Mouse (Mus musculus): Measurements from ENCODE around the gene H2-Q1. TPM values are rescaled to one million over a fixed set of nuclear protein-coding genes. Genes with fewer than 3 reads are reported as not detected.
"Not testable (repeated sequence)": the region's sequence is repeated elsewhere in the genome, so short reads cannot be mapped to it uniquely, and the experiment has no call there.

The H2-Q1 gene
- polyA plus RNA-seq (2016; fragmentation: Nextera tagmentation; extraction: Ambion mirVana), result 0.80 and 1.2 TPM in 2 replicates

GRCm38 (mm10) chr17:35320327-35321081, at the start of gene H2-Q1:
Gene H2-Q1, plus strand, starts transcription at chr17:35320405.
- WGBS, result under 1% methylated on average over 55 of the region's 55 CpGs
- Histone ChIP-seq H3K27me3 (ENCODE audit: insufficient read depth, poor library complexity, severe bottlenecking) (peaks cover 61% of the 10 kb centered on the region), H3K4me3 (peak within 1 kb of the TSS; percentile 59), H3K27ac (peak within 1 kb of the TSS; percentile 30; the same call in 1 of the 2 replicates), H3K4me1 (peaks cover 11% of the 10 kb centered on the region), H3K9me3 (no peaks in the 10 kb centered on the region), H3K36me3 (no peaks in the 10 kb centered on the region)
- DNase-seq (ENCODE audit: low spot score), result no peak

- Histone ChIP-seq H3K27ac (no peak overlapping the region), H3K4me3 (no peak overlapping the region), H3K4me1 (no peaks in the 10 kb centered on the region), H3K27me3 (ENCODE audit: insufficient read depth, poor library complexity, severe bottlenecking) (peaks cover 23% of the 10 kb centered on the region), H3K36me3 (no peaks in the 10 kb centered on the region), H3K9me3 (no peaks in the 10 kb centered on the region)
- WGBS, result 56% methylated on average over 3 of the region's 3 CpGs
- no peak for DNase-seq (ENCODE audit: low spot score)
These were observed 48.0 kb upstream of the H2-Q1 start for GRCm38 (mm10) chr17:35272249-35272648.

GRCm38 (mm10) chr17:35274770-35275169, 45.4 kb upstream of the H2-Q1 start:
- WGBS, result 4% methylated on average over 11 of the region's 11 CpGs
- peaks cover 43% of the 10 kb centered on the region for H3K27me3 ChIP-seq (ENCODE audit: insufficient read depth, poor library complexity, severe bottlenecking)
- no peak overlapping the region for H3K4me3 ChIP-seq
- H3K36me3 ChIP-seq, result no peaks in the 10 kb centered on the region
- no peaks in the 10 kb centered on the region for H3K4me1 ChIP-seq
- peak; percentile 89 for DNase-seq (ENCODE audit: low spot score)
- no peak overlapping the region for H3K27ac ChIP-seq
- no peaks in the 10 kb centered on the region for H3K9me3 ChIP-seq

GRCm38 (mm10) chr17:35276304-35276864, 43.8 kb upstream of the H2-Q1 start:
- WGBS, result 22% methylated on average over 13 of the region's 13 CpGs
- no peak overlapping the region for H3K27ac ChIP-seq
- H3K4me3 ChIP-seq, result no peak overlapping the region
- H3K36me3 ChIP-seq, result no peaks in the 10 kb centered on the region
- H3K9me3 ChIP-seq, result no peaks in the 10 kb centered on the region
- peaks cover 43% of the 10 kb centered on the region for H3K27me3 ChIP-seq (ENCODE audit: insufficient read depth, poor library complexity, severe bottlenecking)
- no peak for DNase-seq (ENCODE audit: low spot score)
- H3K4me1 ChIP-seq, result no peaks in the 10 kb centered on the region

- no peaks in the 10 kb centered on the region for H3K36me3 ChIP-seq
- H3K9me3 ChIP-seq, result no peaks in the 10 kb centered on the region
- H3K4me1 ChIP-seq, result no peaks in the 10 kb centered on the region
- 84% methylated on average over 8 of the region's 8 CpGs for WGBS
- DNase-seq (ENCODE audit: low spot score), result no peak
- H3K27ac ChIP-seq, result no peak overlapping the region
- H3K27me3 ChIP-seq (ENCODE audit: insufficient read depth, poor library complexity, severe bottlenecking), result peaks cover 43% of the 10 kb centered on the region
- H3K4me3 ChIP-seq, result no peak overlapping the region
These were observed 42.2 kb upstream of the H2-Q1 start for GRCm38 (mm10) chr17:35278049-35278448.

GRCm38 (mm10) chr17:35278957-35279688, 41.1 kb upstream of the H2-Q1 start:
- H3K27ac ChIP-seq, result no peak overlapping the region
- H3K4me3 ChIP-seq, result no peak overlapping the region
- H3K9me3 ChIP-seq, result no peaks in the 10 kb centered on the region
- no peaks in the 10 kb centered on the region for H3K36me3 ChIP-seq
- H3K27me3 ChIP-seq (ENCODE audit: insufficient read depth, poor library complexity, severe bottlenecking), result peaks cover 48% of the 10 kb centered on the region
- H3K4me1 ChIP-seq, result no peaks in the 10 kb centered on the region
- WGBS, result 81% methylated on average over 13 of the region's 13 CpGs
- DNase-seq (ENCODE audit: low spot score), result no peak

GRCm38 (mm10) chr17:35280276-35280675, 39.9 kb upstream of the H2-Q1 start:
- H3K27ac ChIP-seq, result no peak overlapping the region
- H3K4me3 ChIP-seq, result no peak overlapping the region
- WGBS, result 76% methylated on average over 3 of the region's 3 CpGs
- no peaks in the 10 kb centered on the region for H3K36me3 ChIP-seq
- no peaks in the 10 kb centered on the region for H3K9me3 ChIP-seq
- DNase-seq (ENCODE audit: low spot score), result no peak
- H3K27me3 ChIP-seq (ENCODE audit: insufficient read depth, poor library complexity, severe bottlenecking), result peaks cover 46% of the 10 kb centered on the region
- no peaks in the 10 kb centered on the region for H3K4me1 ChIP-seq

GRCm38 (mm10) chr17:35285431-35285830, 34.8 kb upstream of the H2-Q1 start:
- no peak overlapping the region for H3K4me3 ChIP-seq
- peaks cover 16% of the 10 kb centered on the region; the same call in 1 of the 2 replicates for H3K27me3 ChIP-seq (ENCODE audit: insufficient read depth, poor library complexity, severe bottlenecking)
- no peak overlapping the region for H3K27ac ChIP-seq
- no peaks in the 10 kb centered on the region for H3K9me3 ChIP-seq
- H3K4me1 ChIP-seq, result no peaks in the 10 kb centered on the region
- no peaks in the 10 kb centered on the region for H3K36me3 ChIP-seq
- no peak for DNase-seq (ENCODE audit: low spot score)

- H3K27me3 ChIP-seq (ENCODE audit: insufficient read depth, poor library complexity, severe bottlenecking); H3K9me3 ChIP-seq; H3K4me1 ChIP-seq; H3K4me3 ChIP-seq; H3K27ac ChIP-seq; H3K36me3 ChIP-seq: not testable (repeated sequence)
- 3% methylated on average over 5 of the region's 5 CpGs for WGBS
- DNase-seq (ENCODE audit: low spot score), result peak; percentile 64
These were observed 24.4 kb upstream of the H2-Q1 start for GRCm38 (mm10) chr17:35295796-35296195.

GRCm38 (mm10) chr17:35300261-35300945, 19.8 kb upstream of the H2-Q1 start:
- H3K9me3 ChIP-seq; H3K27ac ChIP-seq; H3K4me1 ChIP-seq; H3K27me3 ChIP-seq (ENCODE audit: insufficient read depth, poor library complexity, severe bottlenecking); H3K4me3 ChIP-seq; H3K36me3 ChIP-seq: not testable (repeated sequence)
- peak; percentile 67 for DNase-seq (ENCODE audit: low spot score)
- WGBS, result 82% methylated on average over 7 of the region's 7 CpGs

- 0 out of 2 replicates have a peak, but pooled peaks cover 5% of the 10 kb centered on the region for H3K4me1 ChIP-seq
- H3K36me3 ChIP-seq, result no peaks in the 10 kb centered on the region
- DNase-seq (ENCODE audit: low spot score), result peak; percentile 85
- H3K4me3 ChIP-seq, result no peak overlapping the region
- no peak overlapping the region for H3K27ac ChIP-seq
- H3K9me3 ChIP-seq, result no peaks in the 10 kb centered on the region
- H3K27me3 ChIP-seq (ENCODE audit: insufficient read depth, poor library complexity, severe bottlenecking), result peaks cover 12% of the 10 kb centered on the region; the same call in 1 of the 2 replicates
- WGBS, result 27% methylated on average over 13 of the region's 13 CpGs
These were observed 18.5 kb upstream of the H2-Q1 start for GRCm38 (mm10) chr17:35301645-35302258.

- DNase-seq (ENCODE audit: low spot score), result peak; percentile 60
- Histone ChIP-seq H3K9me3 (no peaks in the 10 kb centered on the region), H3K4me1 (0 out of 2 replicates have a peak, but pooled peaks cover 5% of the 10 kb centered on the region), H3K4me3 (no peak overlapping the region), H3K27me3 (ENCODE audit: insufficient read depth, poor library complexity, severe bottlenecking) (peaks cover 23% of the 10 kb centered on the region), H3K27ac (no peak overlapping the region), H3K36me3 (no peaks in the 10 kb centered on the region)
- WGBS, result 79% methylated on average over 2 of the region's 2 CpGs
These were observed 16.9 kb upstream of the H2-Q1 start for GRCm38 (mm10) chr17:35303271-35303670.
